Mouse (Mus musculus): ENCODE results near the gene Uts2b.

DNA sequence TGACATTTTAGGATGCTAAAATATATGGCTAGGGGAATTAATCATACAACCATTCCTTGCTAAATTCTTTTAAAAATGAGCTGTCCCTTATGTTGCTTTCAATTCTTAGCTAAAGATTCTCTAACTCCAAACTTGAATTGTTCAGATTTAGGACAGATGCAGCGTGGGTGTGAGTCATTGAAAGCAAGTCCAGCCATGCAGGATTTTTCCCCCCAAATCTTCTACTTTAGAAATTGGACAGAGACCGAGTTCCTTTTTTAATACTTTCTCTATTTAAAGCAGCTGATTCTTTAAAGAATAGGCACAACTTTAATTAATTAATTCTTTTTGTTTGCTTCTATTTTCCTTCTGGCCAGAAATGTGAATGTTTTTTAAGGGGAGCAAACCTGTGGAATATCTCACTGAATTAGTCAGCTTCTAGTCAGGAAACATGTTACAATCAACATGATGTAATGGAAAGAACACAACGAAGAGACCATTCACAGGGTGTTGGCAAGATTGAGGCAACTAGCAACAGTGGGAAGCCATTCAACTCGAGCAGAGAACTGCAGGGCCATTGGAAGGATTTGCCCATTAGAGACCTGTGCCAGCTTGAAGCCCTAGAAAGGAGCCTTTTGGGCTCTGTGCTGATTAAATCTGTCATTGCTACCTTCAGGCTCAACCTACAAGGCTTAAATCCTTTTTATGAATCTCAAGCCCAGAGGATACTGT lies 15.0 kb upstream of the Uts2b start:
- TF ChIP-seq CTCF (IDR thresholded peaks at IDR 0.05; ENCODE audit: extremely low read depth, insufficient read length, insufficient replicate concordance, low read depth, low read length) (no peak), POLR2A (IDR thresholded peaks at IDR 0.05; ENCODE audit: low read depth, low read length) (no peak)

Measured in small intestine, adult 2 months (tissue).